Mouse (Mus musculus): Measurements from ENCODE around the gene Zfp119a. TPM values are rescaled to one million over a fixed set of nuclear protein-coding genes. Genes with fewer than 3 reads are reported as not detected.
"Not testable (repeated sequence)": the region's sequence is repeated elsewhere in the genome, so short reads cannot be mapped to it uniquely, and the experiment has no call there.

Gene Zfp119a
- 1 to 10 TPM; 4.2 to 4.4 TPM for total RNA-seq (2021)

GRCm38 (mm10) chr17:55878636-55879369 is at the start of gene Zfp119a:
Gene Zfp119a, minus strand, starts transcription at chr17:55878930.
- intact Hi-C loops (cut with DNase I) = not testable (repeated sequence)

GRCm38 (mm10) chr17:55906669-55907068 is 27.9 kb upstream of the Zfp119a start:
- no peak for DNase-seq
- intact Hi-C loops (cut with DNase I) = no loop called here

More at GRCm38 (mm10) chr17:55878636-55879369, at the start of gene Zfp119a:
- DNase-seq = peak; percentile 78 to 83

DNA sequence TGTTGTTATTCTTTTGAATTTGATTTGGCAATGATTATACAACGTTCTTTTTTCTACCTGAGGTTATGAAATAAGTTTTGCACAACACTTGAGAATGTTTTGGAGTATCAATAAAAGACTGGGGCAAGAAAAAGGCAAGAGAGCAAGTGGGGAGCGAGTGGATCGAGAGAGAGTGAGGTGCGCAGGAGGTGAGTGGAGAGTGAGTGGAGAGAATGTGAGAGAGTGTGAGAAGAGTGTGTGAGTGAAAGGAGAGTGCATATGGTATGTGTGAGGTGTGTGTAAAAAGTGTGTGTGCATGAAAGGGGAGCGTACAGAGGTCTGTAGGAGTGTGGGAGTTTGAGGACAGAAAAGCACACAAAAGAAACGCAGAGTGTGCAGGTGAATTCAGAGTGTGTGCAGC is 25.4 kb upstream of the Zfp119a start:
- intact Hi-C loops (cut with DNase I) = no loop called here
- no peak for DNase-seq

GRCm38 (mm10) chr17:55903687-55904086 is 25.0 kb upstream of the Zfp119a start:
- intact Hi-C loops (cut with DNase I) = no loop called here
- no peak for DNase-seq

DNA sequence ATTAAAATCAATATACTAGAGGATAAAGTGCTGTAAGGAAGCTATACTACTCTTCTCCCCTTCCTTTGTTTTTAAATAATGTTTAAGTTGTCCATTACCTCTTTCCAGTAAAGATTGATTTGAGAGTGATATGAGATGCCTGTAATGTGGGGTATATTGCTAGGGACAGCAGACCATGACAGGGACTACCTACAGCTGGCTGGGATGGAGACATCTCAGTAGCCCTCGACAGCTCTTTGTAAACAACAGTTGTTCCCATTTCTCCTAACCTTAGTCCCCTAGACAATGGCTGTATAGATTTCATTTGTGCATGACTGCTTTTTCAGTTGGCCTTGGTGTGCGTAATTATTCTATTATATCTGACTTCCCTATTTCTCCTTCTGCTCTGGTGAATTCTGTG is 24.4 kb upstream of the Zfp119a start:
- DNase-seq = no peak
- intact Hi-C loops (cut with DNase I) = no loop called here

GRCm38 (mm10) chr17:55892406-55892955 is 13.8 kb upstream of the Zfp119a start:
- intact Hi-C loops (cut with DNase I) = not testable (repeated sequence)
- DNase-seq = peak in 1 of 2 experiments; percentile 29

GRCm38 (mm10) chr17:55884912-55885311 is 6.2 kb upstream of the Zfp119a start:
- no peak for DNase-seq
- intact Hi-C loops (cut with DNase I) = loop anchor here (5.0 kb wide), 1 partner anchor 183 kb away; no protein-coding TSS in a partner anchor

DNA sequence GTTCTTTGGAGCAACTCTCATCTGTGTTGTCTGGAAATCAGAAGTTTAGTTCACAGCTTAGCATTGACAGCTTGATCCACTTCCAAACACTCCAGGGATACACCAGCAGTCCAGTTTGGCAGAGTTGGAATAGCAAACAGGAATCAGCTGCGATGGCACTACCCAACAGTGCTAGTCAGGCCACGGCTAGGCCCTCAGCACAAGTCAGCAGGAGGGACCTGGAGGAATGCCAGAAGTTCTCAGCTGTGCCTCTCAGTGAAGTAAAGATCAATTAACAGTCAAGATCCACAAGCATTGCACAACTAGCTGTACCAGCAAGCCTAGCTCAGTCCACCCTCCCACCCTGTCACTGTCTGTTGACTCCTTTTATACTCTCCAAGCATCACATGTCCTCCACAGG is 4.9 kb upstream of the Zfp119a start:
- no peak for DNase-seq
- intact Hi-C loops (cut with DNase I) = loop anchor here (5.0 kb wide), 1 partner anchor 181 kb away; no protein-coding TSS in a partner anchor

GRCm38 (mm10) chr17:55878282-55878635 is 471 bp downstream of the Zfp119a start:
- intact Hi-C loops (cut with DNase I) = not testable (repeated sequence)
- DNase-seq = peak in 1 of 2 experiments; percentile 17

DNA sequence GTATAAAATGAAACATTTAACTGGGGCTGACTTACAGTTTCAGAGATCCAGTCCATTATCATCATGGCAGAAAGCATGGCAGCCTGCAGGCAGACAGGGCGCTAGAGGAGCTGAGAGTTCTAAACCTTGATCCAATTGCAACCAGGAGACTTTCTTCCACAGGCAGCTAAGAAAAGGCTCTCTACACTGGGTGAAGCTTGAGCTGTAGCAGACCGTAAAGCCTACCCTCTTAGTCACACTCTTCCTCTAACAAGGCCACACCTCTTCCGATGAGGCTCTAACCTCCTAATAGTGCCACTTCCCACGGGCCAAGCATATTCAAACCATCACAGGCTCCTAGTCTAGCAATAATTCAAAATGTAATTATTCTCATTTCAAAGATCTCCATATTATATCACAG is 1.5 kb downstream of the Zfp119a start:
- intact Hi-C loops (cut with DNase I) = no loop called here

GRCm38 (mm10) chr17:55843067-55843466 is 35.7 kb downstream of the Zfp119a start:
- intact Hi-C loops (cut with DNase I) = no loop called here
- no peak for DNase-seq

More for the DNA sequence above, 1.5 kb downstream of the Zfp119a start:
- DNase-seq = no peak

DNA sequence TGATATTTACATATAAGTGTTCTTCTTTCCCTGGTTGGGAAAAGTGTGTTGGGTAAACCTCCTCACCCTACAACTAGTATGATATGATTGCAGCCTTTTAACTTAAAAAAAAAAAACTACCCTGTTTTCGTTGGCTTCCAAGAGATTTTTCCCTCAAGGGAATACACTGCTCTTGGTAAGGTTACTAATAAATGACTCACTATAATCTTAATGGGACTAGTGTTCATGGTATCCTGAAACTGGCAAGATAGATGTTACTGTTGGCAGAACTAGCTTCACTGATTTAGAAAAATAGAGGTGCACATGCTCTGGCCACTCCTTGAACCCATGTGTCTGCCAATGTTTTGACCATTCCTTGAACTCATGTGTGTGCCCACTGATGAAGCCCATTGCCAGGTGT is 57.2 kb downstream of the Zfp119a start:
- DNase-seq = no peak
- intact Hi-C loops (cut with DNase I) = no loop called here

- DNase-seq = no peak
- intact Hi-C loops (cut with DNase I) = no loop called here
Measured at GRCm38 (mm10) chr17:55816853-55817252, 61.9 kb downstream of the Zfp119a start.

Other genes starting within 250 kb of the Zfp119a start
- gene Pot1b, start 166.3 kb downstream of the Zfp119a start, total RNA-seq (2021) = 1 to 10 TPM; 2.6 to 3.3 TPM
- under 1 TPM; 0.47 to 0.76 TPM for gene Adgre4, start 128.9 kb downstream of the Zfp119a start, total RNA-seq (2021)
- gene Zfp959, start 13.2 kb upstream of the Zfp119a start, total RNA-seq (2021) = 1 to 10 TPM; 4.1 to 5.0 TPM
- gene Zfp119b, start 70.6 kb upstream of the Zfp119a start, total RNA-seq (2021) = 1 to 10 TPM; 3.7 to 4.3 TPM
- gene Ebi3, start 73.7 kb upstream of the Zfp119a start, total RNA-seq (2021) = 1 to 10 TPM in 1 of 2 experiments, under 1 TPM in 1; 0.78 to 1.6 TPM
- 1 to 10 TPM; 8.8 to 9.5 TPM for gene Yju2, start 80.2 kb upstream of the Zfp119a start, total RNA-seq (2021)
- under 1 TPM; 0.72 to 0.87 TPM for gene Shd, start 91.5 kb upstream of the Zfp119a start, total RNA-seq (2021)
- gene Fsd1, start 107.6 kb upstream of the Zfp119a start, total RNA-seq (2021) = not detected
- gene Stap2, start 126.7 kb upstream of the Zfp119a start, total RNA-seq (2021) = 10 to 100 TPM; 15.5 to 16.4 TPM
- gene Mpnd, start 126.8 kb upstream of the Zfp119a start, total RNA-seq (2021) = 10 to 100 TPM; 58.6 to 64.1 TPM
- gene Sh3gl1, start 157.7 kb upstream of the Zfp119a start, total RNA-seq (2021) = 10 to 100 TPM; 15.4 to 17.3 TPM
- 1 to 10 TPM; 1.3 to 1.5 TPM for gene Chaf1a, start 161.5 kb upstream of the Zfp119a start, total RNA-seq (2021)
- gene Ubxn6, start 196.1 kb upstream of the Zfp119a start, total RNA-seq (2021) = 10 to 100 TPM; 57.6 to 61.3 TPM
- 10 to 100 TPM; 37.5 to 41.1 TPM for gene Hdgfl2, start 200.7 kb upstream of the Zfp119a start, total RNA-seq (2021)
- 100 to 1,000 TPM; 157 to 172 TPM for gene Plin4, start 230.9 kb upstream of the Zfp119a start, total RNA-seq (2021)
- gene Plin5, start 238.7 kb upstream of the Zfp119a start, total RNA-seq (2021) = 100 to 1,000 TPM; 171 to 183 TPM
- 10 to 100 TPM; 56.1 to 73.6 TPM for gene Lrg1, start 243.1 kb upstream of the Zfp119a start, total RNA-seq (2021)

Measured in heart, postnatal 36 days (tissue).